Mouse (Mus musculus): Measurements from ENCODE around the gene AU040320. TPM values are rescaled to one million over a fixed set of nuclear protein-coding genes. Genes with fewer than 3 reads are reported as not detected.
A peak's percentile ranks its signal among the peaks of the same experiment; 100 is the strongest.

AU040320 gene
- polyA plus RNA-seq, 1 experiment from 2014 or later, result 20.2 TPM

- Histone ChIP-seq H3K36me3 (ENCODE audit: control insufficient read depth, insufficient read depth, low read length) (no peaks in the 10 kb centered on the region), H3K4me1 (replicated peaks; ENCODE audit: control insufficient read depth, insufficient read depth) (no peaks in the 10 kb centered on the region), H3K4me3 (ENCODE audit: low read depth, low read length) (peak overlapping the region; percentile 3; the same call in 1 of the 2 replicates), H3K27me3 (ENCODE audit: control insufficient read depth, insufficient read depth, low read length) (peaks cover 19% of the 10 kb centered on the region; the same call in 1 of the 2 replicates), H3K9ac (ENCODE audit: low read length) (no peak overlapping the region), H3K4me2 (replicated peaks; ENCODE audit: low read depth) (peak overlapping the region; percentile 58), H3K9me3 (ENCODE audit: control insufficient read depth, low read length) (no peaks in the 10 kb centered on the region), H3K27ac (replicated peaks) (peak overlapping the region; percentile 61)
- TF ChIP-seq CTCF (IDR thresholded peaks at IDR 0.05; ENCODE audit: low read depth), result no peak
- TF ChIP-seq EP300 (optimal IDR thresholded peaks at IDR 0.05), result no peak
- ATAC-seq (ENCODE audit: low FRiP score, low TSS enrichment) (no peak), DNase-seq (ENCODE audit: low spot score) (no peak)
- 3% methylated on average over 16 of the region's 16 CpGs for WGBS
Measured at GRCm38 (mm10) chr4:126734001-126734603, 19.2 kb upstream of the AU040320 start.

GRCm38 (mm10) chr4:126734700-126735381 lies 18.5 kb upstream of the AU040320 start:
- no peaks in the 10 kb centered on the region for H3K9me3 ChIP-seq (ENCODE audit: control insufficient read depth, low read length)
- H3K4me3 ChIP-seq (ENCODE audit: low read depth, low read length), result peak overlapping the region; percentile 44
- 5% methylated on average over 38 of the region's 51 CpGs for WGBS
- peaks cover 19% of the 10 kb centered on the region; the same call in 1 of the 2 replicates for H3K27me3 ChIP-seq (ENCODE audit: control insufficient read depth, insufficient read depth, low read length)
- H3K36me3 ChIP-seq (ENCODE audit: control insufficient read depth, insufficient read depth, low read length), result no peaks in the 10 kb centered on the region
- H3K9ac ChIP-seq (ENCODE audit: low read length), result peak overlapping the region; percentile 58
- DNase-seq (ENCODE audit: low spot score) (no peak), ATAC-seq (ENCODE audit: low FRiP score, low TSS enrichment) (no peak)
- peak overlapping the region; percentile 58 for H3K4me2 ChIP-seq (replicated peaks; ENCODE audit: low read depth)
- no peak for TF ChIP-seq CTCF (IDR thresholded peaks at IDR 0.05; ENCODE audit: low read depth)
- TF ChIP-seq EP300 (optimal IDR thresholded peaks at IDR 0.05), result no peak
- H3K27ac ChIP-seq (replicated peaks), result peak overlapping the region; percentile 61
- H3K4me1 ChIP-seq (replicated peaks; ENCODE audit: control insufficient read depth, insufficient read depth), result no peaks in the 10 kb centered on the region

GRCm38 (mm10) chr4:126735382-126736000 lies 17.9 kb upstream of the AU040320 start:
- Histone ChIP-seq H3K9me3 (ENCODE audit: control insufficient read depth, low read length) (no peaks in the 10 kb centered on the region), H3K36me3 (ENCODE audit: control insufficient read depth, insufficient read depth, low read length) (no peaks in the 10 kb centered on the region), H3K27ac (replicated peaks) (no peak overlapping the region), H3K9ac (ENCODE audit: low read length) (peak overlapping the region; percentile 58), H3K4me1 (replicated peaks; ENCODE audit: control insufficient read depth, insufficient read depth) (no peaks in the 10 kb centered on the region), H3K27me3 (ENCODE audit: control insufficient read depth, insufficient read depth, low read length) (peaks cover 19% of the 10 kb centered on the region; the same call in 1 of the 2 replicates), H3K4me2 (replicated peaks; ENCODE audit: low read depth) (peak overlapping the region; percentile 58), H3K4me3 (ENCODE audit: low read depth, low read length) (peak overlapping the region; percentile 44)
- no peak for ATAC-seq (ENCODE audit: low FRiP score, low TSS enrichment)
- TF ChIP-seq CTCF (IDR thresholded peaks at IDR 0.05; ENCODE audit: low read depth), result no peak
- WGBS, result 3% methylated on average over 56 of the region's 62 CpGs
- DNase-seq (ENCODE audit: low spot score), result peak; percentile 26

GRCm38 (mm10) chr4:126736001-126736414 lies 17.3 kb upstream of the AU040320 start, which contains the start of gene Tfap2e:
TSS of gene Tfap2e (minus strand) at chr4:126736240.
- Histone ChIP-seq H3K36me3 (ENCODE audit: control insufficient read depth, insufficient read depth, low read length) (no peaks in the 10 kb centered on the region), H3K4me2 (replicated peaks; ENCODE audit: low read depth) (peak within 1 kb of the TSS; percentile 58), H3K9me3 (ENCODE audit: control insufficient read depth, low read length) (no peaks in the 10 kb centered on the region), H3K4me3 (ENCODE audit: low read depth, low read length) (peak within 1 kb of the TSS; percentile 44), H3K27me3 (ENCODE audit: control insufficient read depth, insufficient read depth, low read length) (peaks cover 19% of the 10 kb centered on the region; the same call in 1 of the 2 replicates), H3K27ac (replicated peaks) (no peak within 1 kb of the TSS), H3K9ac (ENCODE audit: low read length) (peak within 1 kb of the TSS; percentile 58), H3K4me1 (replicated peaks; ENCODE audit: control insufficient read depth, insufficient read depth) (no peaks in the 10 kb centered on the region)
- TF ChIP-seq CTCF (IDR thresholded peaks at IDR 0.05; ENCODE audit: low read depth) (no peak), EP300 (optimal IDR thresholded peaks at IDR 0.05) (no peak)
- ATAC-seq (ENCODE audit: low FRiP score, low TSS enrichment) (peak; percentile 64), DNase-seq (ENCODE audit: low spot score) (peak; percentile 62)
- 1% methylated on average over 32 of the region's 32 CpGs for WGBS

- Histone ChIP-seq H3K27me3 (ENCODE audit: control insufficient read depth, insufficient read depth, low read length) (peaks cover 5% of the 10 kb centered on the region; the same call in 1 of the 2 replicates), H3K9ac (ENCODE audit: low read length) (no peak overlapping the region), H3K36me3 (ENCODE audit: control insufficient read depth, insufficient read depth, low read length) (peaks cover 11% of the 10 kb centered on the region), H3K27ac (replicated peaks) (no peak overlapping the region), H3K4me2 (replicated peaks; ENCODE audit: low read depth) (no peak overlapping the region), H3K4me1 (replicated peaks; ENCODE audit: control insufficient read depth, insufficient read depth) (no peaks in the 10 kb centered on the region), H3K9me3 (ENCODE audit: control insufficient read depth, low read length) (no peaks in the 10 kb centered on the region), H3K4me3 (ENCODE audit: low read depth, low read length) (no peak overlapping the region)
- TF ChIP-seq EP300 (optimal IDR thresholded peaks at IDR 0.05), result no peak
- TF ChIP-seq CTCF (IDR thresholded peaks at IDR 0.05; ENCODE audit: low read depth), result peak; percentile 59
- ATAC-seq (ENCODE audit: low FRiP score, low TSS enrichment), result no peak
- peak; percentile 45 for DNase-seq (ENCODE audit: low spot score)
- WGBS, result 28% methylated on average over 10 of the region's 10 CpGs
Measured at GRCm38 (mm10) chr4:126739966-126740676, 13.2 kb upstream of the AU040320 start.

Measured in stomach, postnatal 0 days (tissue).